ENCODE assay signal across 25 mouse cellular contexts in genomic region chr4:83662301-83662700, GRCm38 (mm10).
"Had no signal": no experiment of that assay in that cellular context is flagged by ENCODE, and none has a peak within 500 bp of the region (broad histone marks: within the 10 kb centered on the region; RNA-seq: fewer than 3 reads in every experiment).

No protein-coding gene starts in this region.

- DNase-seq: cerebellum, adult 9-10 months; cerebellum, adult 9-11 months; cerebellum, postnatal 10 days; cerebellum, postnatal 14 days; cerebellum, postnatal 25 days; cerebellum, postnatal 36 days; embryo, embryonic 11 days; forebrain, postnatal 0 days; gastrocnemius, adult 2 months; gastrocnemius, postnatal 10 days; gastrocnemius, postnatal 14 days; gastrocnemius, postnatal 25 days; gastrocnemius, postnatal 36 days; heart, adult 11 months; heart, adult 18-20 months; heart, adult 2 months had no signal

- H3K9me3 ChIP-seq: embryonic facial prominence, embryonic 10.5 days; embryonic facial prominence, embryonic 12.5 days; embryonic facial prominence, embryonic 15.5 days; forebrain, embryonic 12.5 days; forebrain, embryonic 13.5 days; forebrain, embryonic 15.5 days had no signal

- H3K9ac ChIP-seq: embryonic facial prominence, embryonic 12.5 days; embryonic facial prominence, embryonic 13.5 days; embryonic facial prominence, embryonic 15.5 days; forebrain, embryonic 12.5 days; forebrain, embryonic 13.5 days; forebrain, embryonic 15.5 days; forebrain, postnatal 0 days had no signal

- H3K27ac ChIP-seq: embryonic facial prominence, embryonic 10.5 days; embryonic facial prominence, embryonic 12.5 days; embryonic facial prominence, embryonic 13.5 days; embryonic facial prominence, embryonic 15.5 days; forebrain, embryonic 10.5 days; forebrain, embryonic 12.5 days; forebrain, embryonic 13.5 days; forebrain, embryonic 15.5 days; gastrocnemius, adult 2 months; heart, adult 2 months had no signal

- H3K27me3 ChIP-seq: embryonic facial prominence, embryonic 12.5 days; embryonic facial prominence, embryonic 13.5 days; embryonic facial prominence, embryonic 15.5 days; forebrain, embryonic 12.5 days; forebrain, embryonic 13.5 days; forebrain, embryonic 15.5 days had no signal

- H3K4me3 ChIP-seq: embryonic facial prominence, embryonic 10.5 days; embryonic facial prominence, embryonic 12.5 days; embryonic facial prominence, embryonic 13.5 days; embryonic facial prominence, embryonic 15.5 days; erythroblast, embryonic 14.5 days; forebrain, embryonic 10.5 days; forebrain, embryonic 12.5 days; forebrain, embryonic 13.5 days; forebrain, embryonic 15.5 days; gastrocnemius, adult 2 months; heart, adult 2 months had no signal

- H3K36me3 ChIP-seq: embryonic facial prominence, embryonic 12.5 days; embryonic facial prominence, embryonic 15.5 days; forebrain, embryonic 12.5 days; forebrain, embryonic 15.5 days had no signal

- H3K4me1 ChIP-seq: forebrain, embryonic 12.5 days; forebrain, embryonic 13.5 days; forebrain, embryonic 15.5 days had no signal
